Mouse (Mus musculus): ENCODE results near the gene Cyp2j5. TPM values are rescaled to one million over a fixed set of nuclear protein-coding genes. Genes with fewer than 3 reads are reported as not detected.

Cyp2j5 gene
- polyA plus RNA-seq, 1 experiment, result 0.07 TPM

- H3K4me3 ChIP-seq (ENCODE audit: control insufficient read depth, insufficient read depth, low read length), result no peak overlapping the region
- no peak for TF ChIP-seq POLR2A (IDR thresholded peaks at IDR 0.05; ENCODE audit: control insufficient read depth, extremely low read depth, insufficient read depth, low read length, poor library complexity)
- no peak for TF ChIP-seq CTCF (IDR thresholded peaks at IDR 0.05; ENCODE audit: borderline replicate concordance, control insufficient read depth, extremely low read depth, insufficient read depth, low read length, poor library complexity)
- no peaks in the 10 kb centered on the region for H3K4me1 ChIP-seq (replicated peaks; ENCODE audit: control insufficient read depth, insufficient read depth, low read length)
- no peaks in the 10 kb centered on the region for H3K27me3 ChIP-seq (ENCODE audit: control insufficient read depth, insufficient read depth, low read length)
- no peak for DNase-seq
- H3K36me3 ChIP-seq (ENCODE audit: control insufficient read depth, insufficient read depth, low read length), result no peaks in the 10 kb centered on the region
- H3K27ac ChIP-seq (ENCODE audit: control insufficient read depth, insufficient read depth, low read length), result no peak overlapping the region
- 62% methylated on average over 2 of the region's 2 CpGs for WGBS
Observed at GRCm38 (mm10) chr4:96683474-96683873, 19.5 kb upstream of the Cyp2j5 start.

GRCm38 (mm10) chr4:96680966-96681365 lies 17.0 kb upstream of the Cyp2j5 start:
- H3K36me3 ChIP-seq (ENCODE audit: control insufficient read depth, insufficient read depth, low read length), result no peaks in the 10 kb centered on the region
- TF ChIP-seq POLR2A (IDR thresholded peaks at IDR 0.05; ENCODE audit: control insufficient read depth, extremely low read depth, insufficient read depth, low read length, poor library complexity) (no peak), CTCF (IDR thresholded peaks at IDR 0.05; ENCODE audit: borderline replicate concordance, control insufficient read depth, extremely low read depth, insufficient read depth, low read length, poor library complexity) (no peak)
- no peak for DNase-seq
- H3K27ac ChIP-seq (ENCODE audit: control insufficient read depth, insufficient read depth, low read length), result no peak overlapping the region
- no peaks in the 10 kb centered on the region for H3K27me3 ChIP-seq (ENCODE audit: control insufficient read depth, insufficient read depth, low read length)
- no peaks in the 10 kb centered on the region for H3K4me1 ChIP-seq (replicated peaks; ENCODE audit: control insufficient read depth, insufficient read depth, low read length)
- H3K4me3 ChIP-seq (ENCODE audit: control insufficient read depth, insufficient read depth, low read length), result no peak overlapping the region

- Histone ChIP-seq H3K27ac (ENCODE audit: control insufficient read depth, insufficient read depth, low read length) (no peak overlapping the region), H3K36me3 (ENCODE audit: control insufficient read depth, insufficient read depth, low read length) (no peaks in the 10 kb centered on the region), H3K27me3 (ENCODE audit: control insufficient read depth, insufficient read depth, low read length) (no peaks in the 10 kb centered on the region), H3K4me1 (replicated peaks; ENCODE audit: control insufficient read depth, insufficient read depth, low read length) (no peaks in the 10 kb centered on the region), H3K4me3 (ENCODE audit: control insufficient read depth, insufficient read depth, low read length) (no peak overlapping the region)
- no peak for TF ChIP-seq POLR2A (IDR thresholded peaks at IDR 0.05; ENCODE audit: control insufficient read depth, extremely low read depth, insufficient read depth, low read length, poor library complexity)
- no peak for TF ChIP-seq CTCF (IDR thresholded peaks at IDR 0.05; ENCODE audit: borderline replicate concordance, control insufficient read depth, extremely low read depth, insufficient read depth, low read length, poor library complexity)
- no peak for DNase-seq
- WGBS, result 52% methylated on average over 1 of the region's 1 CpGs
Observed at GRCm38 (mm10) chr4:96680233-96680632, 16.3 kb upstream of the Cyp2j5 start.

GRCm38 (mm10) chr4:96664668-96665454 lies 907 bp upstream of the Cyp2j5 start:
- Histone ChIP-seq H3K4me1 (replicated peaks; ENCODE audit: control insufficient read depth, insufficient read depth, low read length) (no peaks in the 10 kb centered on the region), H3K4me3 (ENCODE audit: control insufficient read depth, insufficient read depth, low read length) (no peak overlapping the region), H3K27me3 (ENCODE audit: control insufficient read depth, insufficient read depth, low read length) (no peaks in the 10 kb centered on the region), H3K27ac (ENCODE audit: control insufficient read depth, insufficient read depth, low read length) (no peak overlapping the region), H3K36me3 (ENCODE audit: control insufficient read depth, insufficient read depth, low read length) (no peaks in the 10 kb centered on the region)
- no peak for DNase-seq
- 96% methylated on average over 1 of the region's 1 CpGs for WGBS
- TF ChIP-seq POLR2A (IDR thresholded peaks at IDR 0.05; ENCODE audit: control insufficient read depth, extremely low read depth, insufficient read depth, low read length, poor library complexity) (no peak), CTCF (IDR thresholded peaks at IDR 0.05; ENCODE audit: borderline replicate concordance, control insufficient read depth, extremely low read depth, insufficient read depth, low read length, poor library complexity) (no peak)

- no peak for DNase-seq
- 91% methylated on average over 1 of the region's 1 CpGs for WGBS
- Histone ChIP-seq H3K36me3 (ENCODE audit: control insufficient read depth, insufficient read depth, low read length) (no peaks in the 10 kb centered on the region), H3K4me3 (ENCODE audit: control insufficient read depth, insufficient read depth, low read length) (no peak overlapping the region), H3K27ac (ENCODE audit: control insufficient read depth, insufficient read depth, low read length) (no peak overlapping the region), H3K4me1 (replicated peaks; ENCODE audit: control insufficient read depth, insufficient read depth, low read length) (no peaks in the 10 kb centered on the region), H3K27me3 (ENCODE audit: control insufficient read depth, insufficient read depth, low read length) (no peaks in the 10 kb centered on the region)
- TF ChIP-seq CTCF (IDR thresholded peaks at IDR 0.05; ENCODE audit: borderline replicate concordance, control insufficient read depth, extremely low read depth, insufficient read depth, low read length, poor library complexity) (no peak), POLR2A (IDR thresholded peaks at IDR 0.05; ENCODE audit: control insufficient read depth, extremely low read depth, insufficient read depth, low read length, poor library complexity) (no peak)
Observed at GRCm38 (mm10) chr4:96635455-96635854, 28.5 kb downstream of the Cyp2j5 start.

GRCm38 (mm10) chr4:96622474-96622873 lies 41.5 kb downstream of the Cyp2j5 start:
- no peak overlapping the region for H3K27ac ChIP-seq (ENCODE audit: control insufficient read depth, insufficient read depth, low read length)
- 100% methylated on average over 1 of the region's 1 CpGs for WGBS
- DNase-seq, result no peak
- no peaks in the 10 kb centered on the region for H3K4me1 ChIP-seq (replicated peaks; ENCODE audit: control insufficient read depth, insufficient read depth, low read length)
- no peaks in the 10 kb centered on the region for H3K36me3 ChIP-seq (ENCODE audit: control insufficient read depth, insufficient read depth, low read length)
- no peak overlapping the region for H3K4me3 ChIP-seq (ENCODE audit: control insufficient read depth, insufficient read depth, low read length)
- H3K27me3 ChIP-seq (ENCODE audit: control insufficient read depth, insufficient read depth, low read length), result no peaks in the 10 kb centered on the region
- TF ChIP-seq CTCF (IDR thresholded peaks at IDR 0.05; ENCODE audit: borderline replicate concordance, control insufficient read depth, extremely low read depth, insufficient read depth, low read length, poor library complexity) (no peak), POLR2A (IDR thresholded peaks at IDR 0.05; ENCODE audit: control insufficient read depth, extremely low read depth, insufficient read depth, low read length, poor library complexity) (no peak)

Measured in thymus, adult 2 months (tissue).